Mouse (Mus musculus): Measurements from ENCODE around the gene Plppr1.
A peak's percentile ranks its signal among the peaks of the same experiment; 100 is the strongest.

Plppr1 gene

GRCm38 (mm10) chr4:49144798-49145197, 85.7 kb downstream of the Plppr1 start:
- no peak for DNase-seq

GRCm38 (mm10) chr4:49148775-49149174, 89.7 kb downstream of the Plppr1 start:
- no peak for DNase-seq

GRCm38 (mm10) chr4:49149251-49149650, 90.2 kb downstream of the Plppr1 start:
- no peak for DNase-seq

- peak; percentile 10 to 11 for DNase-seq
These were observed 94.8 kb downstream of the Plppr1 start for GRCm38 (mm10) chr4:49153849-49154248.

- no peak for DNase-seq
These were observed 97.7 kb downstream of the Plppr1 start for GRCm38 (mm10) chr4:49156781-49157180.

- no peak for DNase-seq
These were observed 104.2 kb downstream of the Plppr1 start for GRCm38 (mm10) chr4:49163285-49163684.

GRCm38 (mm10) chr4:49166391-49166790, 107.3 kb downstream of the Plppr1 start:
- DNase-seq: no peak

- no peak for DNase-seq
These were observed 108.0 kb downstream of the Plppr1 start for GRCm38 (mm10) chr4:49167030-49167429.

GRCm38 (mm10) chr4:49169498-49169897, 110.4 kb downstream of the Plppr1 start:
- DNase-seq: no peak

- DNase-seq: no peak
These were observed 119.0 kb downstream of the Plppr1 start for GRCm38 (mm10) chr4:49178101-49178500.

- DNase-seq: no peak
These were observed 119.8 kb downstream of the Plppr1 start for GRCm38 (mm10) chr4:49178891-49179290.

- no peak for DNase-seq
These were observed 120.6 kb downstream of the Plppr1 start for GRCm38 (mm10) chr4:49179471-49180181.

GRCm38 (mm10) chr4:49189991-49190526, 131.0 kb downstream of the Plppr1 start:
- no peak for DNase-seq

GRCm38 (mm10) chr4:49197125-49197747, 138.2 kb downstream of the Plppr1 start:
- DNase-seq: peak; percentile 24 to 37

GRCm38 (mm10) chr4:49210457-49210856, 151.4 kb downstream of the Plppr1 start:
- no peak for DNase-seq

GRCm38 (mm10) chr4:49211582-49211981, 152.5 kb downstream of the Plppr1 start:
- no peak for DNase-seq

- DNase-seq: no peak
These were observed 153.8 kb downstream of the Plppr1 start for GRCm38 (mm10) chr4:49212616-49213544.

- no peak for DNase-seq
These were observed 155.3 kb downstream of the Plppr1 start for GRCm38 (mm10) chr4:49214341-49214740.

- DNase-seq: no peak
These were observed 164.4 kb downstream of the Plppr1 start for GRCm38 (mm10) chr4:49223501-49223900.

- DNase-seq: no peak
These were observed 165.9 kb downstream of the Plppr1 start for GRCm38 (mm10) chr4:49225021-49225420.

- no peak for DNase-seq
These were observed 173.3 kb downstream of the Plppr1 start for GRCm38 (mm10) chr4:49232206-49233031.

GRCm38 (mm10) chr4:49233032-49233406, 173.9 kb downstream of the Plppr1 start:
- DNase-seq: no peak
